Mouse (Mus musculus): ENCODE results near the gene Polr1a.
A peak's percentile ranks its signal among the peaks of the same experiment; 100 is the strongest.
"Not testable (repeated sequence)": the region's sequence is repeated elsewhere in the genome, so short reads cannot be mapped to it uniquely, and the experiment has no call there.

Polr1a gene

GRCm38 (mm10) chr6:71908481-71909381 lies at the start of gene Polr1a, which contains the start of gene Ptcd3:
Gene Polr1a, plus strand, starts transcription at chr6:71909053.
Gene Ptcd3, minus strand, starts transcription at chr6:71908750.
- DNase-seq (ENCODE audit: low spot score): peak; percentile 92

GRCm38 (mm10) chr6:71867751-71868150 lies 41.1 kb upstream of the Polr1a start:
- no peak for DNase-seq (ENCODE audit: low spot score)

DNA sequence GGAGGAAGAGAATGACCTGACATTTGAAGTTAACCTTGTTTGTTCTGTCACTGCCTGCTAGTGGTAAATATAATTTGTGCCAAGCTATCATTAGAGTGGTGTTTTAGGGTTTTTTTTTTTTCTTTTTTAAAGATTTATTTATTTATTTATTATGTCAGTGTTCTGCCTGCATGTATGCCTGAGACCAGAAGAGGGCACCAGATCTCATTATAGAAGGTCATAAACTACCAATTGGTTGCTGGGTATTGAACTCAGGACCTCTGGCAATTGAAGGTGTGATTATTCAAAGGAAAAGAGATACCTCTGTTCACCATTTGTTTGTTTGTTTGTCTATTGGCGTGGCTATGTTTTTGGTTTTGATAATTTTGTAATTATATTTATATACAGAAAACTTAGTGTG lies 40.0 kb upstream of the Polr1a start:
- no peak for DNase-seq (ENCODE audit: low spot score)

- no peak for DNase-seq (ENCODE audit: low spot score)
Observed at GRCm38 (mm10) chr6:71871396-71871795, 37.5 kb upstream of the Polr1a start.

DNA sequence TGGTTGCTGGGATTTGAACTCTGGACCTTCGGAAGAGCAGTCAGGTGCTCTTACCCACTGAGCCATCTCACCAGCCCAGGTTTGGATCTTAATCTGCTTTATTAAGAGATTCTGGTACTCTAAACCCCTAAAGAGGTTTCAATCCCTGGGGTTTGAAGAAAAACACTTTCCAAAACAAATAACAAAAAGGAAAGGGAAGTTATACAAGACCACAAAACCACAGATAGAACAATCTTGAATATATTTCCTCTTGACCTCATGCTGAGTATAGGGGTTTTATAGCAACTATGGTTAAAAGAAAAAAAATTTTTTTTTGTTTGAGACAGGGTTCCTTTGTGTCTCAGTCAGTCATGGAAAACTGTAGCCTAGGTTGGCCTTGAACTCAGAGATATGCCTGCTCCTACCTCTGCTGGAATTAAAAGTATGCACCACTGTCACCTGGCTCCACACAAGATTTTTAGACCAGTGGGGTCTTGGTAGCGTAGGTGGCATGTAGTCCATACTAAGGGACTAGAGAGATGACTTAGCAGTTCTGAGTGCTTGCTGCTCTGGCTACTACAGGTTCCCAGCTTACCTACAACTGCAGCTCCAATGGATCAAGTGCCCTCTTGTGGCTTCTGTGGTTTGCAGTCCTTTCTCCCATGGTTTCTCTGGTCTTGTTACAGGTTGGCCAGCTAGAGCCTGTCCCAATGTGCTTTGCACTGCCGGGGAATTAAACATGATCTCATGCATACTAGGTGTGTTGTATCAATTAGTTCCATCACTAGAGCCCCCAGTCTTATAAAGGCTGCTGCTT lies 30.7 kb upstream of the Polr1a start:
- no peak for DNase-seq (ENCODE audit: low spot score)

- DNase-seq (ENCODE audit: low spot score): no peak
Observed at GRCm38 (mm10) chr6:71893263-71893662, 15.6 kb upstream of the Polr1a start.

DNA sequence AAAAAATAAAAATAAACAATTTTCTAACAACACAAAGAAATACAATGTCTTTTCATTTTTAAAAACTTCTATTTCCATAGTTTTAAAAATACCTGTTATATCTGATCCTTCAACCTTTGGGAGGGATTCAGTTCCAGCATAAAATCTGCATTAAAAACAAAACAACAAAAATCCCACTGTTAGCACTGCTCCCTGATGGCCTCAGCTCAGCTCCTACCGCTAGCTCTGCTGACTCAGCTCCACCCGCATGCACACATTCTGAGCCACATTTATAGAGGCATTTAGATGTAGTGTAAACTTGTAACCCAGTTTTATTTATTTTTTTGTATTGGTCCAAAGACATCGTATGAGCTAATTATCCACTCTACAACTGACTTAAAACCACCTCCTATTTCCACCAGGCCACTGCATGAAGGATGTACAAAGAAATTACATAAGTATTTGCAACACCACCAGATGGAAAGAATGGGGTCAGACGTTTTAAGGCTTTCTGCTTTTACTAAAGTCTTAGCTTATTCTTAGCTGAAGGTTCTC lies 1.1 kb upstream of the Polr1a start:
- no peak for DNase-seq (ENCODE audit: low spot score)

DNA sequence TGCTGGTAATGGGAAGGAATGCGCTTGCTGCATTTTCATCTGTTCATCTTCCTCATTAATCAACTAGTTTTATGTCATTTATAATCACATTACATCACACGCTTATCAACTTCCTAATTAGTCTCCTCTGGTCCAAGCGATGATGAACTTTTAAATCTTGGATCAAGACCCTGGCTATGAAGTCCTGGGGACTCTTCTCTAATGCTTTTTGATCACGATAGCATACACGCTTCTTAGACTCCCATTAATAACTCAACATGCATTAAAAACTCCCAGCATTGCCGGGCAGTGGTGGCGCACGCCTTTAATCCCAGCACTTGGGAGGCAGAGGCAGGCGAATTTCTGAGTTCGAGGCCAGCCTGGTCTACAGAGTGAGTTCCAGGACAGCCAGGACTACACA lies 531 bp downstream of the Polr1a start:
- DNase-seq (ENCODE audit: low spot score): no peak

GRCm38 (mm10) chr6:71909840-71910239 lies 987 bp downstream of the Polr1a start:
- no peak for DNase-seq (ENCODE audit: low spot score)

DNA sequence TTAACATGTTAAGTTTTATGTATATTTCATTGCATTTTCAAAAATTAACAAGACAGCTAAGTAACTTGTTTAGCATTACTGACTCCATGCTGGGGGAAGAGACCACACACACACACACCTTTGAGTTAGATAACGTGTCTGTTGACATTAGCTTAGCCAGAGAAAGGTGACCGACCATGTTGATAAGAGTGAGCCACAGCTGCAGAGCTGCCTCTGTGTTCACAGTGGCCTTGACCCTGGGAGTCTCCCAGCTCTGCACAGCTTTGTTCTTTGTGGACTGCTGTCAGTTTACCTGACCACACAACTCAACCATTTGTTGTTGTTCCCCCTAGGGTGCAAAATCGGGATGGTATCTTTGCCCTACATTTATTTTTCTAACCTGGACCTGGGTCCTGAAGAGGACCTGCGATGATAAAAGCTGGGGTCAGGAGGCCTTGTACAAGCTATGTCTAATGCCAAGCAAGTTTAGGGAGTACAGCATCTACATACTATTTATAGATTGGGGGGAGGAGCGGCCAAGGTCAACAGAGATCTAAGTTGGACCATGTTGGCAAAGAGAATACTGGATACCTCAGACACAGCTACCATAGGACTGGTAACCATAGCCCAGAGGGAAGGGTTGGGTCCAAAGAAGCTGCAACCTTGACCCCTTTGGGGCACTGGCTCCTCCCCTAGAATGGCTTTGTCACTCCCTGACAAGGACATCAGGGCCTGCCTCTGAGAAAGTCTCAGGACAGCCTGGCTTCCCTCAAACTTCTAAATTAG lies 3.0 kb downstream of the Polr1a start:
- DNase-seq (ENCODE audit: low spot score): no peak

DNA sequence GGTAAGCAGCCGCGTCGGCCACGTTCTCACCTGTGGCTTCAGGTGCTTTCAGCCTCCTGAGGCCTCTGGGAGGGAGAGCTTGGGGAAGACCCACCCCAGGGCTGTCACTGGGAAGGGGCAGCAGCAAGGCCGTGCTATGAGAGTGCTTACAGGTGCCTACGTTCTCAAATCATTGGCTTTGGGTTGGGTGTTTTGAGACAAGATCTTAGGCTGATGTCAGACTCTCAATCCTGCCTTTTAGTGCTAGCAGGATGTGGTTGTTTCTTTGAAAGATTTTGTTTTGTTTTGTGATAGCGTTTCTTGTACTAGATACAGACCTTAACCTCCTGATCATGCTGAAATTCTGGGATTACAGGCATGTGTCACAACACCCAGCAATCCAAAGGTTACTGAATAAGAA lies 11.9 kb downstream of the Polr1a start:
- DNase-seq (ENCODE audit: low spot score): no peak

GRCm38 (mm10) chr6:71925233-71925632 lies 16.4 kb downstream of the Polr1a start:
- not testable (repeated sequence) for DNase-seq (ENCODE audit: low spot score)

DNA sequence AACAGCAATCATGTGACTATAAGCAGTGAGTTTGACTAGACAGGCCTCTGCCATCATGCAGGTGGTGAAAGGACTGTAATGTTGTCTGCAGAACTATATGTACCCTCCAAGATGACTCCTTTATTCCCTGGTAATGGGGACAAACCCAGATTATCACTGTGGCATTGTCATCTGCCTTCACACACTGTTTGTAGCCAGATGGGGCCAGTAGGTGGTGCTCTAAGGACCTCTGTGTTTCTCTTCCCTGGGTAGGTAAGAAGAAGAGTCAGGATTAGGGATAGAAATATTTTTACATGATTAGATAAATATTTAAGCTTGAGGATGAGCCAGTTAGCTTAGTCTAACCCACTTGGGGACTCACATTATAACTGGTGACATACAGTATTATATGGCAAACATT lies 19.1 kb downstream of the Polr1a start:
- peak; percentile 64 for DNase-seq (ENCODE audit: low spot score)

DNA sequence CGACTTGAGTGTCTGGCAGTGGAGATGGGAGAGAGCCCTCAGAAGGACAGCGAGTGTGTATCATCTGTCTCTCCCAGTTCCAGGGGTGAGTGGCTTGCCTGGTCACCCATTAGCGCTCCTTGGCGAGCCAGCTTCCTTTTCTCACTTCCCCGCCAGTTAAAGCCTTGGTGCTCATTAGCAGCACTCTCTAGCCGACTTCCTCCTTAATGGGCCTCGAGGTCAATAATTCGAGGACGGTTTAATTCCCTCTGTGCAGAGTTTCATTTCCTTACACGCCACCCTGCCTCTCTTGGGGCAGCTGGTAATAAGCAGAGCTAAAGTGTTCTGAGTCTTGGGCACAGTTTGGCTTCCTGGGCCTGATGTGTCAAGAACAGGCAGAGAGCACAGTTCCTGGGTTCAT lies 21.2 kb downstream of the Polr1a start:
- DNase-seq (ENCODE audit: low spot score): no peak

GRCm38 (mm10) chr6:71930830-71931437 lies 22.1 kb downstream of the Polr1a start:
- DNase-seq (ENCODE audit: low spot score): no peak

GRCm38 (mm10) chr6:71932347-71932746 lies 23.5 kb downstream of the Polr1a start:
- DNase-seq (ENCODE audit: low spot score): no peak

GRCm38 (mm10) chr6:71934081-71934556 lies 25.3 kb downstream of the Polr1a start:
- peak; percentile 36 for DNase-seq (ENCODE audit: low spot score)

- no peak for DNase-seq (ENCODE audit: low spot score)
Observed at GRCm38 (mm10) chr6:71935737-71936136, 26.9 kb downstream of the Polr1a start.

DNA sequence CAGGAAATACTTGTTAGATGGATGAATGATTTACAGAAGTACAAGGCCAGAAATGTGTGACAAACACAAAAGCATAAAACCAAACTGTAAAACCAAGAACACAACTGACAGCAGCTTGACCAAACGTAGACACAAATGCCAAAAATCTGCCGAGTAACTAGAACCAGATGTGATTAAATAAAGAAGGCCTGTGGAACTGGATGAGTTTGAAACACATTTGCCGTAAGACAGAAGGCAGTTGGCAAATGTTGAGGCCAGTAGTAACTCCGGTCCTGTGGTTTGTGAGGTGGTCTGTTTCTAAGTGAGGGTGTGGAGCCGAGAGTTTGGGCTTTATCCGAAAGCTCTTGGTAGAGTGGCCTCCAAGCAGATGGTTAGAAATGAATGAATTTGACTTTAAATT lies 32.1 kb downstream of the Polr1a start:
- no peak for DNase-seq (ENCODE audit: low spot score)

DNA sequence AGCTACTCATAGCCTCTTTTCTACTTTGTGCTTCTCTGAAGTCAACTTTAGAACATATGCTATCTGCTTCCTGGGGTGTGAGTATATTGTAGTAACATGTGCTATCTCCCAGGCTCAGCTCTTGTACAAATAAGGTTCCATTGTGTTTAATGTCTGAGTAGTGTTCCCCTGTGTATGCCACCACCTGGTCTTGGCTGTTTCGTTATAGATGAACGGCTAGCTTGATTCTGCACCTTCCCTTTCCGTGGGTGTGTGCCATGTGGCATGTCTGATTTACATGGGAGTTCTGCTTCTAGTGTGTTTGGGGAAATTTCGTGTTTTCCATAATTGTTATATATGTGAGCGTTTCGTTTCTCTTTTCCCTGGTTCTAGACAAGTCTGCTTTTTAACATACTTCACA lies 36.2 kb downstream of the Polr1a start:
- no peak for DNase-seq (ENCODE audit: low spot score)

DNA sequence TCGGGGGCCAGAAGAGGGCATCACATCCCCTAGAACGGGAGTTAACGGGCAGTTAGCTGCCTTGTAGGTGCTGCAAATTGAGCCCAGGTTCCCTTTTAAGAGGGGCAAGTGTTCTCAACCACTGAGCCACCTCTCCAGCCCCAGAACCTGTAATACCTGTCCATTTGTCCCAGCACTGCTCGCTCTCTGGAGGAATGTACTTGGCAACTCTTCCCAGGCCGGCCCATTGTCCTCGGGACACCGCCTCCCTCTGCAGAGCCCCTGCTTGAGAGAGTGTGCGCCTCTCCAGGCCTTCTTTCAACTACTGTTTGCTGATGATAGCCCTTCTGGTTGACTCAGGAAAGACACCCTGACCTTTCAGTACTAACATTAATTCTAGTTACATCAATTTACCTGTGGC lies 37.3 kb downstream of the Polr1a start:
- DNase-seq (ENCODE audit: low spot score): no peak

All from urinary bladder, postnatal 14 days (tissue).